Mouse (Mus musculus) naive thymus-derived CD4-positive, alpha-beta T cell, adult 2 months (primary cell): ENCODE measurements at regions not wholly inside any gene's neighbourhood (a gene's known extent, or its start where the extent isn't known, plus 50 kb on each side); places are given as distances from the start of the nearest gene placed in this dataset.

Experiments
- DNase-seq: peaks from one replicate; pipeline ENCODE4 v3.0.0-alpha.2; 2011; ENCODE audit warnings: low read depth

GRCm38 (mm10) chr13:110897621-110898020, 357.2 kb upstream of the Actbl2 start:
- DNase-seq = no peak

- DNase-seq = no peak
Observed at GRCm38 (mm10) chr13:110902994-110903644, 351.7 kb upstream of the Actbl2 start.

DNA sequence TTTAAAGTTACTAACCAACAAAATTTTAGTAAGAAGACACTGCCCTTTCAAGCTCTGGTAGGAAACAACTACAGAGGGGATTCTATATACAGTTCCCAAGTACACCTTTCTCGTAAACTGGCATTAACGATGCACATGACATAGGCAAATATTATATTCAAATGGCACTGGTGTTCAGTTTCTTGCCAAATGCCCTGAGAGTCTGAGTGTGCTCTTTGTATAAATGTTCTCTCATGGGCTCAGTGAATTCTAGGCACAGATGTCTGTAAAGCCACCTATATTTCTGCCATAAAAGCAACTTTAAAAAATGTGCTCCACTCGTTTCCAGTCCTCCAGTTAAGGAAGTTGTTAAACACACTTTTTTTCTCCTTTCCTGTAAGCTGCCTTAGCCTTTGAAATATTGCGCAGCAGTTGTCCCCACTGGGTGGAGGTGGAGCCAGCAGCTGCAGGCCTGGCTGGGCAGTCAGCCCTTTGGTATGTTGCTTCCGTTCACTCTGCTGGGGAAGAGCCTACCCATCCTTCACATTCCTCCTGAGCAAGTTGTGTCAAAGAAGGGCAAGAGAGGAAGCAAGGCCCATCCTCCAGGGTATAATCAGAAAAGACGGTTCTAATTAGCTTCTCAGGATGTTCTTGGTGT, 347.4 kb upstream of the Actbl2 start:
- no peak for DNase-seq

- DNase-seq = no peak
Observed at GRCm38 (mm10) chr13:110911866-110912265, 342.9 kb upstream of the Actbl2 start.

- no peak for DNase-seq
Observed at GRCm38 (mm10) chr13:110913177-110913576, 341.6 kb upstream of the Actbl2 start.

GRCm38 (mm10) chr13:110913687-110914086, 341.1 kb upstream of the Actbl2 start:
- DNase-seq = no peak

GRCm38 (mm10) chr13:110915161-110915560, 339.7 kb upstream of the Actbl2 start:
- no peak for DNase-seq

DNA sequence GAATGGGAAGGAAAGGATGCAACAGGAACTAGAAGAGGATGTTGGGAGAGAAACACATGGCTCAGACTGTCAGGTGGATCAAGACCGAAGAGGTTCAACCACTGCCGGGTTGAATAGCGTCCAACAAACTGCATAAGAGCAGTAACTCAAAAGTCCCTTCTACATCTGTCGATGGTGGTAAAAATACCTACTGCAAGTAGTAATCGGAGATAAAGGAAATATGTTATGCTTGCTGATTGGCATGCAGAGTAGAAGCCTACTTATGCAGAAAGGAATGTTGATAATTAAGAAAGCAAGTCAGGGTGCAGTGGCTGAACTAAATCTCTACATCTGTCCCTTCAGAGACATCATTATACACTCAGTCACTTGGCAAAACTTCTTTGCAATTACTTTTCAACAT, 330.9 kb upstream of the Actbl2 start:
- DNase-seq = no peak

DNA sequence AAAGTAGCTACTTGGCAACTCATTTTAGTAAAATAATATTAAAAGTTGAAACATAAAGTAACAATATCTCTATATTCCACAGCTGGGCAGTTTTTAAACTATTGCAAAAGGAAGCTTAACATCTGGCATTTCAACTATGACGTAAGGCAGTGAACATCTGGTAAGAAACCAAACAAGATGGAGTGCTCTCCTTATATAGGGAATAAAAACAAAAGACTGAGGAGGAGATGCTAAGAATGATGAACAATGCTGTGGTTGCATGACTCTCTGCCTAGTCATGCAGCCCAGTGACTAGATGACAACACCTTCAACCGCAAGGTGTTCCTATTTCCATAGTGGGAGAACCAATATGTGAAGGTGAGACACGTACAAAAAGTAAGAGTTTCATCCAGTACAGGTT, 329.9 kb upstream of the Actbl2 start:
- DNase-seq = no peak

DNA sequence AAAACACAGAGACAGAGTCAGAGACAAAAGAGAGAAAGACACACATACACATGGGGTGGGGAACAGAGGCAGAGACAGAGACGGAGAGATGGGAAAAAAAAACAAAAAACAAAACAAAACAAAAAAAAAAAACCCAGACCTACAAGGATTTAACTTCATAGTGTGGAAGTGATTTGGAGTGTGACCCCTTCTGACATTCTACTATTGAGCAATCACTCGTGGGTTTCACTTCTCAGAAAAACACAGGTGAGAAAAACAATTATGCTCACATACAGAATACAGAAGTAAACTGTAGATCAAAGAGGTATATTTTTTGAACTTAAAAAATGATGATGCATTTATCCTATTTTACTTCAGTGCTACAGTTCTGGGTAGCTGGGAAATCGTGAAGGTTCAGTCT, 326.7 kb upstream of the Actbl2 start:
- DNase-seq = no peak

- DNase-seq = no peak
Observed at GRCm38 (mm10) chr13:110928894-110929293, 325.9 kb upstream of the Actbl2 start.

DNA sequence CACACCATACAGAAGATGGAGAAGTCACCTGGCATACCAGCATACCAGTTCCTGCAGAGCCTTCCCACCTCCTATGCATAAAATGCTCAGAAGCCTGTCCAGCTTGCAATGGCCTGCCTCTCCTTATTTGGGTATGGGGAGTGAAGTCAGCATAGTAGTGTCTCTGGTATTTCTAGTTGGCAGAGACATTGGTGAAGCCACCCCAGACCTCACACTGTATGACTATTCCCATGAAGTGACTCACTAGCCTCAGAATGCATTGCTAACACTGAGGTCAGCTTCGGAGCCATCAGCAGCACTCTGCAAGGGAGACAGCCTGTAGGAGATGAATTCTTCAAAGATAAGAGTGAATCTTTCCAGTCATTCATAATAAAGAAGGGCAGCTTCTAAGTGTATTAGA, 325.2 kb upstream of the Actbl2 start:
- no peak for DNase-seq

- DNase-seq = no peak
Observed at GRCm38 (mm10) chr13:110941587-110941986, 313.2 kb upstream of the Actbl2 start.

DNA sequence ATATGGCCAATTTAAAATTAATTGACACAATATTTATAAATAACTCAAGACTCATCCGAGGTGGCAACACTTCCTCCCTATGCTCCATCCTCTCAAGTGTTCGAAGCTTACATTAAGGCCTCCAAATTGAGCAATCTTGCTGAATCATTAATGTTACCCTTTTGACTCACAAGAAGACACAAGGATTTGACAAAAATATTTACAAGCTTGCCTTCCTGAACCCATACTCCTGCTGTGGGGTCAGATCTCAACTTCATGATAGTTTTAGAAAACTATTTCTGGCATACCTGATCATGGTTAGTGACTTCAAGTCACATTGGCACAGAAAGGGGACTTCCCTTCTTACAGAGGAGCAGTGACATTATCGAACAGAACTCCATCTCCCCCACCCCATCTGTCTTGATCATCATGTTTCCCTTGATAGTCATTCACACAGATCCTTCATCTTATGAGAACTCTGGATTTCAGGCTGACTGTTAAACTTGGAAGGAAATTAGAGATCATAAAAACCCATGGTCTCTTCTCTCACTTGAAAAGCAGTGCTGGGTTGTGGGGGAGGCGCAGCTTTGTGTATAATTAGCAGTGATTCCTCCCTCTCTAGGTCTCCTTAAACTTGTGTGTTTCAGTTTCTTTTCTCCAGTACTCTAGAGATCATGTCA, 311.7 kb upstream of the Actbl2 start:
- DNase-seq = no peak

DNA sequence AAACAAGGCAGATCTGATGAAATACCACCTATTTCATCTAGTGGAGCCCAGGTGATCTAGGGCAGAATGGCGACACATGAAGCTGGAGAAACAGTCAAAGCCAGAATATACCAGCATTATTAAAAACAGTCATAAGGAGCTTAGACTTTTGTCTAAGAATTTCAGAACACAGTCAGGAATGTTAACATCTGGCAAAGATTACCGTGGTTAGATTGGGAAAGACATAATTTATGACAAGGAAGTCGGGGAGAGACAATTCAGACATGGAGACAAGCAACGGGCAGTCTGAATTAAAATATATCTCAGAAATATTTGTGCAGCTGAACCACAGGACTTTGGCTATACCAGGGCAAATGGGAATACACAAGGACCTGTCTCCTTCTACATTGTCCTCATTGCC, 310.8 kb upstream of the Actbl2 start:
- DNase-seq = no peak

DNA sequence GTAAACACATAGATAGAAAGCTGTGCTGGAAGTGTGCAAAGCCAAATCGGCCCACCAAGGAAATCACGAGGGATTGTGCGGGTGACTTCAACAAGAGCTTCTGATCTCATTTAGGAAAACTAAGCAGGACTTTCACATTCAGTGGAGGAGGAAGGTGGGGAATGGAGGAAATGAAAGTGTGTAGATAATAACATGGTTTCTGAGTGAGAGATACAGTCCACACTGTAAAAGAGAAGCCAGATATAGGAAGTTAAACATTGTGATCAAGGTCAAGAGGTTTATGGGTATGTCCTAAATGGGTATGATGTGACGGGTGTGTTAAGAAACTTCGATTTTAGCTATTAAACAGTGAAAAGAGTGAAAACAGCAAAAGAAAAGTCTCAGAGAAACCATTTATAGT, 310.1 kb upstream of the Actbl2 start:
- DNase-seq = no peak

DNA sequence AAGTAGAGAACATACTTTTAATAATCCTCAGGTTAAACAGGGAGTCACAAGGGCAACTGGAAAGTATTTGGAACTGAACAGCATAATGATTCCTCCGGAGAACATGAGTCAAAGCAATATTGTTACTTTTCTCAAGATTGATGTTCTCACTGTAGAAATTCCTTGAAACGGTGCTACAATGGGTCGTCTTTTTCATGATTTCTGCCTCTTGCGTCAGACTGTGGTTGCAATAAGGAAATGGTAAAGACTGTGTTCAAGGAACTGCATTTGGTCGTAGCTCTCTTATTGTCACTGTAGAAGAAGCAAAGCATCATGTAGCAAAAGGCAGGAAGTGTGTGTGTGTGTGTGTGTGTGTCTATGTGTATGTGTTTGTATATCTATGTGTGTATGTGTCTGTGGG, 294.6 kb upstream of the Actbl2 start:
- DNase-seq = peak; percentile 67

DNA sequence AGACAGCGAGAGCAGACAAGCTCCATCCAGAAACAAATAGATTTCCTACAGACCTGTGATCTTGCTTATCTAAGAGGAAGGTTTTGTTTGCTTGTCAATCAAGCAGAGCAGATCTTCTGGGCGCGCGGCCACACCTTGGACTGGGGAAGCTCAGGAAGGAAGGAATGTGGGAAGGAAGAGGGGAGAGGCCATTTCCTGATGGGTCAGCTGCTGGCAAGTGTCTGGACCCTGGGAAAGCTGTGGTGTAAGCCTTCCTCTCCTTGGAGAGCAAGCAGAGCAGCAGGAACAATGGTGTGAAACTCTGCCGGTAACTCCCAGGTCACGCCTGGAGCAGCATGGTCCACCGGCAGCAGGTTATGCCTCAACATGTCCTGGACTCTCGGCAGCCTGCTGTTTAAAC, 287.7 kb upstream of the Actbl2 start:
- no peak for DNase-seq

- DNase-seq = peak; percentile 71
Observed at GRCm38 (mm10) chr13:110967626-110968506, 286.9 kb upstream of the Actbl2 start.

GRCm38 (mm10) chr13:110968507-110968905, 286.3 kb upstream of the Actbl2 start:
- no peak for DNase-seq

- no peak for DNase-seq
Observed at GRCm38 (mm10) chr13:110977379-110977778, 277.4 kb upstream of the Actbl2 start.

DNA sequence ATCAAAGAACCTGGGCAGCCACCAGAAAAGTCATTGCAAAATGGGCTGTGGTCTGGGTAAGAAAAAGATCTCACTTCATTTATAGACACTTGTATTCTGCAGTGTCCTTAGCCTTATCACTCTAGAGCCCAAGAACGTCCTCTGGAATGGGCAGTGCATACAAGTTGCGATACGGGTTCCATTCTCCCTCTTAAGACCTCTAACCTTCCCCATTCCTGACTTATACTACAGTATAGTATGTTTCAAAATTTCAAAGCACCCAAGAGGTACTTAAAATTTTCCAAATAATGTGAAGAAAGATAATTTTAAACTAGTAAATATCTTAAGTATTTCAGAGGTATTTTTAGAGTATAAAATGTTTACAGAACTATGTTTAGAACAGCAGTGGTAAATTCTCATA, 276.8 kb upstream of the Actbl2 start:
- no peak for DNase-seq

GRCm38 (mm10) chr13:110990677-110991076, 264.1 kb upstream of the Actbl2 start:
- no peak for DNase-seq
